8 mouse cellular contexts compared by ENCODE assay signal in genomic region chr3:58414234-58414938, GRCm38 (mm10). TPM values are rescaled to one million over a fixed set of nuclear protein-coding genes. Genes with fewer than 3 reads are reported as not detected.
A peak's percentile ranks its signal among the peaks of the same experiment; 100 is the strongest.
DNase-seq lines count a peak whose midpoint lies in the region; ATAC-seq and TF ChIP-seq lines count a peak whose summit lies in the region.

Tsc22d2 (plus strand) TSS chr3:58414715.

- H3K27ac ChIP-seq in gastrocnemius, adult 2 months: peak within 1 kb of the TSS; percentile 99
- peak within 1 kb of the TSS; percentile 99 for H3K27ac ChIP-seq in hindbrain, embryonic 16.5 days (ENCODE audit: low read depth, low read length)
- peak within 1 kb of the TSS; percentile 98 for H3K27ac ChIP-seq in left cerebral cortex, adult 2 months
- peak within 1 kb of the TSS; percentile 85 for H3K27ac ChIP-seq in macrophage

- WGBS in hindbrain, embryonic 16.5 days: under 1% methylated on average over 52 of the region's 52 CpGs
- 0% methylated on average over 35 of the region's 52 CpGs for WGBS in macrophage (ENCODE audit: missing documents)

- peak within 1 kb of the TSS; percentile 99 for H3K9ac ChIP-seq in hindbrain, embryonic 16.5 days (ENCODE audit: low read depth, low read length)

- no peaks in the 10 kb centered on the region for H3K9me3 ChIP-seq in hindbrain, embryonic 16.5 days (ENCODE audit: control insufficient read depth, low read length)

- H3K4me1 ChIP-seq in hindbrain, embryonic 16.5 days (ENCODE audit: control insufficient read depth, insufficient read depth, low read depth, low read length): peaks cover 8% of the 10 kb centered on the region

- H3K79me2 ChIP-seq in macrophage (ENCODE audit: inconsistent target): peaks cover 38% of the 10 kb centered on the region

- peak; percentile 58 for ATAC-seq in activated CD4-positive, CD25-positive, alpha-beta regulatory T cell, adult 4 months
- ATAC-seq in common myeloid progenitor, adult 5-6 weeks (replicated peaks; ENCODE audit: low read depth, poor library complexity, severe bottlenecking): peak; percentile 27
- ATAC-seq in hindbrain, embryonic 16.5 days: peak; percentile 85

- intact Hi-C loops in gastrocnemius, adult 2 months (cut with DNase I): loop anchor here (5.0 to 10.0 kb wide), 3 partner anchors 42 to 570 kb away; partner anchors contain the start of gene Pfn2
- intact Hi-C loops in left cerebral cortex, adult 2 months (cut with DNase I): loop anchor here (1.0 to 10.0 kb wide), 7 partner anchors 111 to 680 kb away; partner anchors contain the start of genes Eif2a, Rnf13, Serp1 and Siah2

- peak; percentile 99 for DNase-seq in gastrocnemius, adult 2 months
- DNase-seq in left cerebral cortex, adult 2 months (ENCODE audit: extremely low spot score in 1 of 2, low spot score in 2 of 2): peak; percentile 98 to 99
- peak; percentile 88 for DNase-seq in retina, postnatal 7 days (ENCODE audit: low read depth, low spot score)
- DNase-seq in urinary bladder, adult 18-20 months (ENCODE audit: low spot score in 2 of 2): peak; percentile 93 to 98

- peak within 1 kb of the TSS; percentile 95 for H3K4me2 ChIP-seq in hindbrain, embryonic 16.5 days (ENCODE audit: low read length)

- peak within 1 kb of the TSS; percentile 96 for H3K4me3 ChIP-seq in gastrocnemius, adult 2 months
- H3K4me3 ChIP-seq in hindbrain, embryonic 16.5 days (ENCODE audit: low read length): peak within 1 kb of the TSS; percentile 100
- H3K4me3 ChIP-seq in left cerebral cortex, adult 2 months: peak within 1 kb of the TSS; percentile 71
- peak within 1 kb of the TSS; percentile 68 for H3K4me3 ChIP-seq in macrophage (ENCODE audit: inconsistent target)

- H3K36me3 ChIP-seq in hindbrain, embryonic 16.5 days (ENCODE audit: control insufficient read depth, insufficient read depth, low read length): no peaks in the 10 kb centered on the region
- H3K36me3 ChIP-seq in macrophage (ENCODE audit: inconsistent target): no peaks in the 10 kb centered on the region

- no peaks in the 10 kb centered on the region for H3K27me3 ChIP-seq in hindbrain, embryonic 16.5 days (replicated peaks; ENCODE audit: control insufficient read depth, insufficient read depth, low read length)

- TF ChIP-seq CTCF in gastrocnemius, adult 2 months (IDR thresholded peaks at IDR 0.05): no peak
- no peak for TF ChIP-seq CTCF in left cerebral cortex, adult 2 months (IDR thresholded peaks at IDR 0.05)

RNA-seq across cellular contexts. Expression of gene Tsc22d2, which starts in this region (rescaled TPM):
- polyA plus RNA-seq in activated CD4-positive, CD25-positive, alpha-beta regulatory T cell, adult 4 months (2017; shearing (Covaris generic)): 10 to 100 TPM in 1 of 2 experiments, 1 to 10 TPM in 1; 7.4 to 15.1 TPM
- total RNA-seq in common myeloid progenitor, adult 5-6 weeks (2017): 20.0 and 20.1 TPM in 2 replicates
- 10 to 100 TPM; 22.6 to 22.9 TPM for total RNA-seq in gastrocnemius, adult 2 months (2021)
- polyA plus RNA-seq in hindbrain, embryonic 16.5 days (2015; fragmentation: Nextera tagmentation; extraction: Ambion mirVana): 5.7 and 6.9 TPM in 2 replicates
- total RNA-seq in left cerebral cortex, adult 2 months (2021): 10 to 100 TPM; 36.9 to 40.7 TPM
- total RNA-seq in macrophage (2018; cell fraction: chromatin; rRNA removed): 100 to 1,000 TPM in 13 of 26 experiments, 10 to 100 TPM in 13; 54.0 to 189 (median 98.6) TPM
- 10 to 100 TPM; 18.4 to 31.3 (median 23.8) TPM for total RNA-seq in macrophage (2018; cell fraction: cytosol; rRNA removed)
- 100 to 1,000 TPM in 2 of 26 experiments, 10 to 100 TPM in 24; 44.9 to 106 (median 77.7) TPM for total RNA-seq in macrophage (2018; cell fraction: nucleus; rRNA removed)
- 9.6 to 15.9 TPM (median 10.7 TPM) in 3 replicates for polyA plus RNA-seq in macrophage (2018)

Comparison
In these comparisons a context has a peak if more than half of its experiments do, and no peak if none do; other contexts are left out.
1. Peak in every context shown above with its lines: DNase-seq, ATAC-seq, H3K4me3 ChIP-seq and H3K27ac ChIP-seq.
2. ATAC-seq: peak in every context shown above with its lines; median percentile 85 in hindbrain, embryonic 16.5 days; 58 in activated CD4-positive, CD25-positive, alpha-beta regulatory T cell, adult 4 months; 27 in common myeloid progenitor, adult 5-6 weeks.